Mouse (Mus musculus) embryonic fibroblast, embryonic 13.5 days (primary cell): ENCODE data around the gene Paxx.

ENCODE experiments used
- CTCF ChIP-seq: IDR thresholded peaks from 2 replicates; pipeline ENCODE4 v1.5.1; 2011; ENCODE audit warnings: mild to moderate bottlenecking, control low read depth, low read length, moderate library complexity, borderline replicate concordance; ENCODE audit not compliant: insufficient read depth
- POLR2A ChIP-seq: IDR thresholded peaks from 2 replicates; pipeline ENCODE4 v1.6.1; 2011; ENCODE audit warnings: low read depth, mild to moderate bottlenecking, control low read depth, low read length, moderate library complexity

DNA sequence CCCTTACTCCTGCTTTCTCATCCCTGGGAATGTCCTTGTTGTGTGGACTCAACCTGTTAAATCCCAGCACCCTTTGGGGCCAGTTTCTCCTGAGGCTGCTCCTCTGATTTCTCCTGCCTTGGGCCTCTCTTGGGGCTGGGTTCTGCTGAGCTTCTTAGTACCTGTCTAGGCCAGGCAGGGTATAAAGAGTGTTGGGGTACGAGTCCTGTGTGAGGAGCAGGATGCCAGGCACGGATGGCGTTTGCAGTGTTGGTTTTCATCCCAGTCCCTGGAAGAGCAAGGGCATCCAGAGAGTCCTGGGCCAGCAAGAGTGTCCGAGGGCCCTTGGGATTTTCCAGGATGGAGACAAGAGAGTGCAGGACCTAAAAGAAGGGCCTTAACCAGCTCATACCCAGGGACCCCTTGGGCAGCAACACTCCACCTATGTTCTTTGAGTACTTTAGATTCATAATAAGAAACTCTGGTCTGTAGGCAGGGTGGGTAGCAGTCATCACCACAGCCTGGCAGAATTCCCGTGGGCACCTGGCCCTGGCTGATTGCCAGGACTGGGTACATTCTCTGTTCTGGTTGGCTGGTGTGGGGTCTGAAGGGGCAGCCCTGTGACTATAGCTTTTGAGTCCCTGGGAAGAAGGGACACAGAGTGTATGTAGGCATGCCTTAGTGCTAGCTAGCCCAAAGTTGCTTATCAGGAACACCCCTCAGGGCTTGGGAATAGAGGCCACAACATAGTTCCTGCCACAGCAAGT is 31.3 kb downstream of the Paxx start:
- no peak for TF ChIP-seq CTCF
- TF ChIP-seq POLR2A, result no peak
